Mouse (Mus musculus) NIH3T3 (cell line): Measurements from ENCODE around the gene D430042O09Rik.

Source experiments
- DNase-seq: peaks from one replicate; pipeline ENCODE4 v3.0.0-alpha.2; 2012; ENCODE audit warnings: low read depth

The D430042O09Rik gene

GRCm38 (mm10) chr7:125808210-125808609 lies 100.5 kb downstream of the D430042O09Rik start:
- DNase-seq = no peak

- no peak for DNase-seq
Observed at GRCm38 (mm10) chr7:125812721-125813120, 105.0 kb downstream of the D430042O09Rik start.

- no peak for DNase-seq
Observed at GRCm38 (mm10) chr7:125815733-125816132, 108.0 kb downstream of the D430042O09Rik start.

GRCm38 (mm10) chr7:125818301-125818712 lies 110.6 kb downstream of the D430042O09Rik start:
- DNase-seq = no peak

GRCm38 (mm10) chr7:125820233-125820632 lies 112.5 kb downstream of the D430042O09Rik start:
- peak; percentile 27 for DNase-seq

GRCm38 (mm10) chr7:125826425-125826824 lies 118.7 kb downstream of the D430042O09Rik start:
- DNase-seq = no peak

- peak; percentile 71 for DNase-seq
Observed at GRCm38 (mm10) chr7:125826887-125827286, 119.2 kb downstream of the D430042O09Rik start.

GRCm38 (mm10) chr7:125827420-125827819 lies 119.7 kb downstream of the D430042O09Rik start:
- peak; percentile 61 for DNase-seq

GRCm38 (mm10) chr7:125828561-125828960 lies 120.9 kb downstream of the D430042O09Rik start:
- DNase-seq = no peak

GRCm38 (mm10) chr7:125829121-125829666 lies 121.5 kb downstream of the D430042O09Rik start:
- no peak for DNase-seq

GRCm38 (mm10) chr7:125832767-125833166 lies 125.1 kb downstream of the D430042O09Rik start:
- DNase-seq = no peak

- DNase-seq = peak; percentile 64
Observed at GRCm38 (mm10) chr7:125833471-125833870, 125.8 kb downstream of the D430042O09Rik start.

GRCm38 (mm10) chr7:125838078-125838742 lies 130.5 kb downstream of the D430042O09Rik start:
- no peak for DNase-seq

GRCm38 (mm10) chr7:125845611-125846010 lies 137.9 kb downstream of the D430042O09Rik start:
- no peak for DNase-seq

- DNase-seq = no peak
Observed at GRCm38 (mm10) chr7:125846866-125847527, 139.3 kb downstream of the D430042O09Rik start.

GRCm38 (mm10) chr7:125847528-125847866 lies 139.8 kb downstream of the D430042O09Rik start:
- no peak for DNase-seq

- no peak for DNase-seq
Observed at GRCm38 (mm10) chr7:125859564-125859963, 151.9 kb downstream of the D430042O09Rik start.

- DNase-seq = no peak
Observed at GRCm38 (mm10) chr7:125860421-125860820, 152.7 kb downstream of the D430042O09Rik start.

- no peak for DNase-seq
Observed at GRCm38 (mm10) chr7:125864026-125864425, 156.3 kb downstream of the D430042O09Rik start.

- DNase-seq = no peak
Observed at GRCm38 (mm10) chr7:125865234-125865633, 157.5 kb downstream of the D430042O09Rik start.

GRCm38 (mm10) chr7:125868570-125868969 lies 160.9 kb downstream of the D430042O09Rik start:
- DNase-seq = no peak

GRCm38 (mm10) chr7:125871404-125872201 lies 163.9 kb downstream of the D430042O09Rik start:
- no peak for DNase-seq

GRCm38 (mm10) chr7:125872202-125872580 lies 164.5 kb downstream of the D430042O09Rik start:
- no peak for DNase-seq
